Mouse (Mus musculus) midbrain, embryonic 16.5 days (tissue): ENCODE measurements around the gene C87436. TPM values are rescaled to one million over a fixed set of nuclear protein-coding genes. Genes with fewer than 3 reads are reported as not detected.

ENCODE experiments used
- ATAC-seq: fragments of 200-750 bp; cut with Nextera tagmentation; 2 replicates; pipeline ENCODE4 v1.8.0; 2017; ENCODE audit warnings: moderate TSS enrichment
- H3K27ac ChIP-seq: fragments of 300-500 bp; sonication (generic); 2 replicates; pipeline ENCODE4 v1.5.1; 2014; ENCODE audit warnings: mild to moderate bottlenecking, low read length, mixed read lengths
- H3K27me3 ChIP-seq: fragments of 300-500 bp; sonication (generic); 2 replicates; pipeline ENCODE4 v1.6.1; 2014; ENCODE audit warnings: low read depth, low read length, mixed read lengths; ENCODE audit not compliant: control insufficient read depth, insufficient read depth
- H3K36me3 ChIP-seq: fragments of 300-500 bp; sonication (generic); 2 replicates; pipeline ENCODE4 v1.6.1; 2014; ENCODE audit warnings: mild to moderate bottlenecking, low read length, moderate library complexity, mixed read lengths; ENCODE audit not compliant: control insufficient read depth, insufficient read depth
- H3K4me1 ChIP-seq: fragments of 300-500 bp; sonication (generic); 2 replicates; pipeline ENCODE4 v1.6.1; 2014; ENCODE audit warnings: mild to moderate bottlenecking, low read length, mixed read lengths; ENCODE audit not compliant: control insufficient read depth, insufficient read depth
- H3K4me2 ChIP-seq: fragments of 300-500 bp; sonication (generic); 2 replicates; pipeline ENCODE4 v1.6.1; 2014; ENCODE audit warnings: mild to moderate bottlenecking, low read length, mixed read lengths
- H3K4me3 ChIP-seq: fragments of 300-500 bp; sonication (generic); 2 replicates; pipeline ENCODE4 v1.5.1; 2014; ENCODE audit warnings: low read depth, mild to moderate bottlenecking, low read length, moderate library complexity, mixed read lengths
- H3K9ac ChIP-seq: fragments of 300-500 bp; sonication (generic); 2 replicates; pipeline ENCODE4 v1.6.1; 2014; ENCODE audit warnings: low read depth, low read length, mixed read lengths
- H3K9me3 ChIP-seq: fragments of 300-500 bp; sonication (generic); replicated peaks from 2 replicates; pipeline ENCODE4 v1.6.1; 2014; ENCODE audit warnings: mild to moderate bottlenecking, low read length, mixed read lengths; ENCODE audit not compliant: control insufficient read depth, poor library complexity, severe bottlenecking
- WGBS: fragments of 180-500 bp; shearing (Covaris S2); extraction: QIAGEN DNeasy Blood & Tissue Kit; methylation state at CpG from one replicate; pipeline ENCODE4 v1.1.7; 2014; 5-methylcytosine and 5-hydroxymethylcytosine counted together
- polyA plus RNA-seq: library from polyadenylated mRNA; unstranded; fragments of >200 nt; fragmentation: Nextera tagmentation; extraction: Ambion mirVana; gene quantifications from 2 replicates; pipeline ENCODE4 v1.2.1, GENCODE M21; 2015

The C87436 gene
- polyA plus RNA-seq, 1 experiment from 2014 or later = 24.1 TPM

- Histone ChIP-seq H3K4me3 (peak overlapping the region; percentile 82), H3K9ac (peak overlapping the region; percentile 92), H3K4me1 (peaks cover 25% of the 10 kb centered on the region), H3K27ac (peak overlapping the region; percentile 94), H3K9me3 (no peaks in the 10 kb centered on the region), H3K4me2 (peak overlapping the region; percentile 88), H3K36me3 (peaks cover 5% of the 10 kb centered on the region; the same call in 1 of the 2 replicates), H3K27me3 (no peaks in the 10 kb centered on the region)
- ATAC-seq = peak; percentile 66
- WGBS = 8% methylated on average over 14 of the region's 14 CpGs
Observed at GRCm38 (mm10) chr6:86397257-86397980, 40.8 kb upstream of the C87436 start.

- Histone ChIP-seq H3K4me1 (peaks cover 25% of the 10 kb centered on the region), H3K27ac (no peak overlapping the region), H3K9ac (no peak overlapping the region), H3K4me3 (no peak overlapping the region), H3K4me2 (no peak overlapping the region), H3K9me3 (no peaks in the 10 kb centered on the region), H3K36me3 (no peaks in the 10 kb centered on the region), H3K27me3 (no peaks in the 10 kb centered on the region)
- no peak for ATAC-seq
- 71% methylated on average over 2 of the region's 2 CpGs for WGBS
Observed at GRCm38 (mm10) chr6:86398986-86399385, 39.2 kb upstream of the C87436 start.

GRCm38 (mm10) chr6:86399995-86400394 is 38.2 kb upstream of the C87436 start:
- H3K36me3 ChIP-seq = no peaks in the 10 kb centered on the region
- no peak overlapping the region for H3K9ac ChIP-seq
- H3K4me1 ChIP-seq = peaks cover 18% of the 10 kb centered on the region
- no peak for ATAC-seq
- no peak overlapping the region for H3K27ac ChIP-seq
- H3K4me2 ChIP-seq = no peak overlapping the region
- WGBS = 98% methylated on average over 2 of the region's 2 CpGs
- H3K27me3 ChIP-seq = no peaks in the 10 kb centered on the region
- H3K4me3 ChIP-seq = no peak overlapping the region
- no peaks in the 10 kb centered on the region for H3K9me3 ChIP-seq

GRCm38 (mm10) chr6:86400972-86401371 is 37.2 kb upstream of the C87436 start:
- H3K4me2 ChIP-seq = peak overlapping the region; percentile 43
- WGBS = 8% methylated on average over 9 of the region's 9 CpGs
- H3K27ac ChIP-seq = no peak overlapping the region
- no peak overlapping the region for H3K9ac ChIP-seq
- no peaks in the 10 kb centered on the region for H3K27me3 ChIP-seq
- H3K36me3 ChIP-seq = no peaks in the 10 kb centered on the region
- no peak overlapping the region for H3K4me3 ChIP-seq
- no peaks in the 10 kb centered on the region for H3K9me3 ChIP-seq
- ATAC-seq = no peak
- H3K4me1 ChIP-seq = peaks cover 10% of the 10 kb centered on the region

- peak overlapping the region; percentile 57 for H3K4me2 ChIP-seq
- no peaks in the 10 kb centered on the region for H3K9me3 ChIP-seq
- peak overlapping the region; percentile 83 for H3K4me3 ChIP-seq
- 38% methylated on average over 12 of the region's 12 CpGs for WGBS
- H3K27ac ChIP-seq = no peak overlapping the region
- no peaks in the 10 kb centered on the region for H3K27me3 ChIP-seq
- H3K4me1 ChIP-seq = peaks cover 18% of the 10 kb centered on the region
- no peak for ATAC-seq
- H3K9ac ChIP-seq = peak overlapping the region; percentile 46; the same call in 1 of the 2 replicates
- H3K36me3 ChIP-seq = no peaks in the 10 kb centered on the region
Observed at GRCm38 (mm10) chr6:86402681-86403607, 35.2 kb upstream of the C87436 start.

GRCm38 (mm10) chr6:86403728-86404099 is 34.5 kb upstream of the C87436 start:
- H3K27ac ChIP-seq = peak overlapping the region; percentile 100
- peak; percentile 80 for ATAC-seq
- H3K4me2 ChIP-seq = peak overlapping the region; percentile 57
- under 1% methylated on average over 15 of the region's 15 CpGs for WGBS
- H3K9me3 ChIP-seq = no peaks in the 10 kb centered on the region
- peak overlapping the region; percentile 83 for H3K4me3 ChIP-seq
- H3K36me3 ChIP-seq = no peaks in the 10 kb centered on the region
- H3K9ac ChIP-seq = peak overlapping the region; percentile 100; the same call in 1 of the 2 replicates
- H3K27me3 ChIP-seq = no peaks in the 10 kb centered on the region
- peaks cover 18% of the 10 kb centered on the region for H3K4me1 ChIP-seq

GRCm38 (mm10) chr6:86404100-86404861 is 33.9 kb upstream of the C87436 start, which contains the start of gene Tia1:
Gene Tia1, plus strand, starts transcription at chr6:86404219.
- peak within 1 kb of the TSS; percentile 100 for H3K27ac ChIP-seq
- H3K27me3 ChIP-seq = no peaks in the 10 kb centered on the region
- WGBS = 0% methylated on average over 61 of the region's 62 CpGs
- peaks cover 18% of the 10 kb centered on the region for H3K4me1 ChIP-seq
- no peaks in the 10 kb centered on the region for H3K9me3 ChIP-seq
- ATAC-seq = peak; percentile 98
- peak within 1 kb of the TSS; percentile 86 for H3K4me2 ChIP-seq
- peak within 1 kb of the TSS; percentile 100 for H3K9ac ChIP-seq
- H3K36me3 ChIP-seq = no peaks in the 10 kb centered on the region
- H3K4me3 ChIP-seq = peak within 1 kb of the TSS; percentile 83

- Histone ChIP-seq H3K36me3 (no peaks in the 10 kb centered on the region), H3K27ac (peak overlapping the region; percentile 100), H3K4me2 (peak overlapping the region; percentile 86), H3K4me1 (peaks cover 18% of the 10 kb centered on the region), H3K4me3 (peak overlapping the region; percentile 83), H3K27me3 (no peaks in the 10 kb centered on the region), H3K9ac (peak overlapping the region; percentile 100), H3K9me3 (no peaks in the 10 kb centered on the region)
- 0% methylated on average over 11 of the region's 11 CpGs for WGBS
- no peak for ATAC-seq
Observed at GRCm38 (mm10) chr6:86404996-86405395, 33.2 kb upstream of the C87436 start.
